Mouse (Mus musculus) heart, embryonic 14.5 days (tissue): ENCODE measurements around the gene Spats2. TPM values are rescaled to one million over a fixed set of nuclear protein-coding genes. Genes with fewer than 3 reads are reported as not detected.
A peak's percentile ranks its signal among the peaks of the same experiment; 100 is the strongest.
"Not testable (repeated sequence)": the region's sequence is repeated elsewhere in the genome, so short reads cannot be mapped to it uniquely, and the experiment has no call there.

Experiments used
- ATAC-seq: fragments of 200-750 bp; cut with Nextera tagmentation; 2 replicates; pipeline ENCODE4 v1.8.0; 2017; ENCODE audit warnings: low read depth, moderate TSS enrichment; ENCODE audit not compliant: insufficient number of reproducible peaks, insufficient read depth, low FRiP score
- H3K27ac ChIP-seq, 2 experiments: fragments of 200-500 bp in 1 of 2; fragments of 300-500 bp in 1 of 2; sonication (generic) in 1 of 2; replicated peaks in 1 of 2; 2 replicates each; pipeline ENCODE4 v1.5.1; 2012 to 2014; ENCODE audit warnings: low read depth in 2 of 2, low read length in 2 of 2, control low read depth in 1 of 2, mild to moderate bottlenecking in 1 of 2, mixed read lengths in 1 of 2; ENCODE audit not compliant: control insufficient read depth in 1 of 2, insufficient read depth in 1 of 2
- H3K27me3 ChIP-seq: fragments of 300-500 bp; sonication (generic); 2 replicates; pipeline ENCODE4 v1.6.1; 2014; ENCODE audit warnings: mild to moderate bottlenecking, low read length, control low read depth; ENCODE audit not compliant: control insufficient read depth, insufficient read depth
- H3K36me3 ChIP-seq: fragments of 300-500 bp; sonication (generic); 2 replicates; pipeline ENCODE4 v1.6.1; 2014; ENCODE audit warnings: mild to moderate bottlenecking, control low read depth, low read length, mixed read lengths; ENCODE audit not compliant: control insufficient read depth, insufficient read depth
- H3K4me1 ChIP-seq, 2 experiments: fragments of 200-500 bp in 1 of 2; fragments of 300-500 bp in 1 of 2; sonication (generic) in 1 of 2; 2 replicates each; pipeline ENCODE4 v1.6.1; 2012 to 2014; ENCODE audit warnings: low read length in 2 of 2, control low read depth in 1 of 2, mixed read lengths in 1 of 2; ENCODE audit not compliant: control insufficient read depth in 2 of 2, insufficient read depth in 2 of 2
- H3K4me2 ChIP-seq: fragments of 300-500 bp; sonication (generic); 2 replicates; pipeline ENCODE4 v1.6.1; 2014; ENCODE audit warnings: mild to moderate bottlenecking, low read length
- H3K4me3 ChIP-seq, 2 experiments: fragments of 200-500 bp in 1 of 2; fragments of 300-500 bp in 1 of 2; sonication (generic) in 1 of 2; 2 replicates each; pipeline ENCODE4 v1.5.1; 2012 to 2014; ENCODE audit warnings: low read length in 2 of 2, mild to moderate bottlenecking in 2 of 2, control low read depth in 1 of 2, low read depth in 1 of 2, moderate library complexity in 1 of 2; ENCODE audit not compliant: control insufficient read depth in 1 of 2, insufficient read depth in 1 of 2
- H3K9ac ChIP-seq: fragments of 300-500 bp; sonication (generic); 2 replicates; pipeline ENCODE4 v1.6.1; 2014; ENCODE audit warnings: mild to moderate bottlenecking, low read length
- H3K9me3 ChIP-seq: fragments of 300-500 bp; sonication (generic); 2 replicates; pipeline ENCODE4 v1.6.1; 2016; ENCODE audit warnings: low read length, control low read depth; ENCODE audit not compliant: control insufficient read depth
- WGBS: fragments of 180-500 bp; shearing (Covaris S2); extraction: QIAGEN DNeasy Blood & Tissue Kit; methylation state at CpG from one replicate; pipeline ENCODE4 v1.1.7; 2014; 5-methylcytosine and 5-hydroxymethylcytosine counted together
- polyA plus RNA-seq: library from polyadenylated mRNA; unstranded; fragments of >200 nt; fragmentation: Nextera tagmentation; extraction: Ambion mirVana; gene quantifications from 2 replicates; pipeline ENCODE4 v1.2.1, GENCODE M21; 2014

The Spats2 gene
- polyA plus RNA-seq, 1 experiment from 2014 or later: 35.9 TPM

DNA sequence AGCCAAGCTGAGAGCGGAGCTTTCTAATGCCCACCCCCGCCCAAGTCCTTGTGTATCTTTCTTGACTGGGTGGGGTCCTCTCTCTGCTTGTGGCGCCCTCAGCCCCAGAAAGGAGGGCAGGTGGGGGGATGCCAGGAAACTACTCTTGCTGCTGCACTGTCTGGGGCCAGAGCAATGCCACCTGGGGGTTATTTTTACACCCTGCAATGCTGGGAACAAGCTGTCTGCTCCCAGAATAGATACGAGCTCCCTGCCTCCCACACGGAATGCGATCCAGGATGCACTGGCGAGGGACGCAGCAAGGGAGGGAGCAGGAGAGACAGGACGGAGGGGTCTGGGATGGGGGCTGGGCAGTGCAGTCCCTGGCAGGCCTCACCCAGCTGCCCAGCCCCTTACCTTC lies 123.3 kb downstream of the Spats2 start:
- H3K9me3 ChIP-seq: no peaks in the 10 kb centered on the region
- WGBS: 27% methylated on average over 9 of the region's 9 CpGs
- peak overlapping the region; percentile 68 for H3K9ac ChIP-seq
- H3K4me2 ChIP-seq: peak overlapping the region; percentile 76
- ATAC-seq: peak; percentile 61
- no peaks in the 10 kb centered on the region for H3K27me3 ChIP-seq
- H3K4me1 ChIP-seq: peaks cover 36 to 46% of the 10 kb centered on the region in 2 experiments
- H3K36me3 ChIP-seq: peaks cover 46% of the 10 kb centered on the region
- H3K4me3 ChIP-seq: peak overlapping the region; percentile 13 to 22; a peak in 3 of 4 replicates
- H3K27ac ChIP-seq: peak overlapping the region; percentile 95 to 96

DNA sequence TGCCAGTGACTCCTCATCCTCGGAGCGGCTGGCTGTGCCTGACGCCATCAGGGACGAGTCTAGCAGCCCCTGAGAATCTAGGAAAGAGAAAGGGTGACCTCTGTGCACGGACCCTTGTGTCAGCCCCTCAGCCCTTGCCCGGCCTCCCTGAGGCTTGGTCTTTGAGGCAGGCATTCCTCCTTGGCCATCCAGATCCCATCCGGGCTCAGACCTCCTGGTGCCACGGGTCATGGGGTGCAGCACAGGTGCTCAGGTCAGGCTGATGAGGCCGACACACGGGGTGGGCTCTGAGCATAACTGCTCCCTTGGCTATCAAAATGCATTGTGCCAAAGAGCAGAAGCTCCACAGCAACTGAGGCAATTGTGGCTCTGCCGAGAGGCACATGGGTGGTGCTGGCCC lies 124.2 kb downstream of the Spats2 start:
- Histone ChIP-seq H3K4me1 (peaks cover 42 to 53% of the 10 kb centered on the region in 2 experiments), H3K9me3 (no peaks in the 10 kb centered on the region), H3K4me3 (peak overlapping the region; percentile 13 to 22; a peak in 3 of 4 replicates), H3K4me2 (peak overlapping the region; percentile 76), H3K27ac (peak overlapping the region; percentile 95 to 96), H3K27me3 (no peaks in the 10 kb centered on the region), H3K9ac (peak overlapping the region; percentile 68), H3K36me3 (peaks cover 36% of the 10 kb centered on the region)
- WGBS: 78% methylated on average over 10 of the region's 11 CpGs
- ATAC-seq: no peak

DNA sequence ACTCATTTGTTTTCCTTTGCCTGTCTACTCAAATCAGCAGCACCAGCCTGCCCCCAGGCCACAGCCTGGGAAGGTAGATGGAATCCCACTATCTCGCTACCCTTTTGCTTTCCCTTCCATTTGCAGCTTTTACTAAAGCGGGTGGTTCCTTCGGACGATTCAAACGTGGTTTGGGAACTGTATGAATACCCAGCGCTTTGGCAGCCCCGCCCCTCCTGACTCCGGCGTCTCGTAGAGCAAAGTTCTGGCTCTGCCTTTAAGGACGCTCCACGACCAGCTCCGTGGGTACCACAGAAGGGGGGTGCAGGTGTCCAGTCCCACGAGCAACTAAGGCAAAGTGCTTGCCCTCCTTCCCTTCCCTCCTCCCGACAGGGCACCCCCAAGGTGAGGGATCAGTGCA lies 125.4 kb downstream of the Spats2 start:
- not testable (repeated sequence) for H3K9me3 ChIP-seq, H3K27me3 ChIP-seq, ATAC-seq
- Histone ChIP-seq H3K4me2 (peak overlapping the region; percentile 76), H3K27ac (peak overlapping the region; percentile 51 to 97), H3K4me3 (peak overlapping the region; percentile 63), H3K4me1 (peaks cover 42 to 53% of the 10 kb centered on the region in 2 experiments), H3K9ac (peak overlapping the region; percentile 75), H3K36me3 (peaks cover 24% of the 10 kb centered on the region)
- WGBS: 0% methylated on average over 14 of the region's 15 CpGs

DNA sequence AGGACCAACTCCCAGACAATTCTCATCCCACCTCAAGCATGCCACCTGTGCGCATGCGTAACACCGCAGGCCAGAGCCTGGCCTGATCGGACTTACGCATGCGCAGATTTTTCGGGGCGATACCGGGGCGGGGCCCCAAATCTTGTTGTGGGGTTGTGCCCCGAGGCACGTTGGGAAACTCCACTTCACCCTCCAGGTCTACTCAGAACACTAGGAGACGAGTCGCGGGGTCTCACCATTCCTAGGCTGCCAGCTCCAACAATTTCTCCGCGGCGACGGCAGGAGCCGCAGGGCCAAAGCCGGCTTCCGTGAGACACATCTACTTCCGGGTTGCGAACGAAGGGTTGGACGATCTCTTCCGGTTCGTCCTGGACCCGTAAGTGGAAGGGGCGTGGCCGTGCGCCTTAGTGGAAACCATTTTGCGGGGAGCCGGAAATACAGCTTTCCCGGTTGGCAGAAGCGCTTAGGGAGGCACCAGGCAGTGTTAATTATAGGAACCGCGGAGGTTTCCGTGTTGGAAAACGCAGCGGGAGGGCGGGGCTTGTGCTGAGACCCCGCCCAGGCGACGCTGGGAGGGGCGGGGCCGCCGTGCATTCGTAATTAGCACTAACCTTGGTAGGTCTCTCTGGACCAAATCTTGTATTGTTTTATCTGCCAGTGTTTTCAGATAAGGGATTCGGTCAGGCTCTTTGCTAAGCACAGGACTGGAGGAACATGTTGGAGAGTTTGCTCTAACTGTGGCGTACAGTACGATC lies 126.1 kb downstream of the Spats2 start, which contains the start of gene Mcrs1:
Gene Mcrs1, minus strand, starts transcription at position 336 of the 755 bp plus-strand sequence.
- H3K4me1 ChIP-seq: peaks cover 42 to 53% of the 10 kb centered on the region in 2 experiments
- peak within 1 kb of the TSS; percentile 75 for H3K9ac ChIP-seq
- ATAC-seq: peak; percentile 89
- H3K27me3 ChIP-seq: no peaks in the 10 kb centered on the region
- peak within 1 kb of the TSS; percentile 63 for H3K4me3 ChIP-seq
- under 1% methylated on average over 52 of the region's 52 CpGs for WGBS
- peak within 1 kb of the TSS; percentile 76 for H3K4me2 ChIP-seq
- H3K27ac ChIP-seq: peak within 1 kb of the TSS; percentile 97 to 100
- H3K36me3 ChIP-seq: peaks cover 17% of the 10 kb centered on the region
- no peaks in the 10 kb centered on the region for H3K9me3 ChIP-seq

DNA sequence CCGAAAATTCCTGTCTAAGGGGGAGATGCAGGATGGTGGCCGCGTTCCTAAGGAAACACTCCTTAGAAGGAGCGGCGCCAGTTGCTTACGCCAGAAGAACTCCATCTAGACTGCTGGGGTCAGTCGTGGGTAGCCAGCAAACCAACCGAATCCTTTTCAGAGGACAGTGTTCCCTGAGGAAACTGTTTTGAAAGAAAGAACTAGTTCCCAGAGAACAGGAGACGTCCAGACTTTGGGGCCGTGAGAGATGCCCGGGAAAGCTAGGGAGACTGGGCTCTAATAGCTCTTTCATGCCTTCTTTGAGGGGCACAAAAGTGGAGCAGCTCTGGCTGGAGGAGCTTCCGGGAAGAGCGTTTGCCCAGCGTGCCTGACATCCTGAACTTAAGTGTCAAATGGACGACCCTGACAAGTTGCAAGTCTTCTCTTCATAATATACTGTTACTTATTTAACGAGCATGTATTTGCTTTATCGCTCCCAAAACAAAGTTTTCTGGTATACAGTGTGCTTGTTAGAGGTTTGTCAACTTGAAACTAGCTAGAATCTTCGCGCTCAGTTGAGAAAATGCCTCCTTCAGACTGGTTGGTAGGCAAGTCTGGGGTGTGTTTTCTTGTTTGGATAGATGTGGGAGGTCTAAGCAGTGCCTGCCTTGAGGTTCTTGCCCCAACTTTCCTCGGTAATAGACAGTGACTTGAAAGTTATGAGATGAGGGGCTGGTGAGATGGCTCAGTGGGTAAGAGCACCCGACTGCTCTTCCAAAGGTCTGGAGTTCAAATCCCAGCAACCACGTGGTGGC lies 126.9 kb downstream of the Spats2 start:
- Histone ChIP-seq H3K36me3 (peaks cover 10% of the 10 kb centered on the region), H3K4me3 (peak overlapping the region; percentile 63), H3K9ac (peak overlapping the region; percentile 74), H3K27ac (peak overlapping the region; percentile 97 to 100), H3K4me1 (peaks cover 40 to 47% of the 10 kb centered on the region in 2 experiments), H3K27me3 (no peaks in the 10 kb centered on the region), H3K4me2 (peak overlapping the region; percentile 76), H3K9me3 (no peaks in the 10 kb centered on the region)
- 3% methylated on average over 22 of the region's 22 CpGs for WGBS
- peak; percentile 51 for ATAC-seq

DNA sequence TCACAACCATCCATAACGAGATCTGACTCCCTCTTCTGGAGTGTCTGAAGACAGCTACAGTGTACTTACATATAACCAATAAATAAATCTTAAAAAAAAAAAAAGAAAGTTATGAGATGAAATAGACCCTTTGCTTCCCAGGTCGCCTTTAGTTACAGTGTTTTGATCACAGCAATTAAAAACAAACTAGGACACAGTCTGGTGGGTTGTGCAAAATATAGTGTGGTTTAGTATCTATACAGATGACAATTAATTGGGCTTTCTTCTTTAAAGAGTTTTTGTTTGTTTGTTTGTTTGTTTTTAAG lies 127.4 kb downstream of the Spats2 start:
- peak overlapping the region in 1 of 2 experiments; percentile 63; a peak in 2 of 4 replicates for H3K4me3 ChIP-seq
- peak overlapping the region; percentile 76 for H3K4me2 ChIP-seq
- not testable (repeated sequence) for H3K27me3 ChIP-seq, H3K9me3 ChIP-seq, H3K36me3 ChIP-seq, ATAC-seq
- H3K27ac ChIP-seq: peak overlapping the region in 1 of 2 experiments; percentile 97
- peak overlapping the region; percentile 44; the same call in 1 of the 2 replicates for H3K9ac ChIP-seq
- peaks cover 36 to 42% of the 10 kb centered on the region in 2 experiments for H3K4me1 ChIP-seq
- WGBS: 58% methylated on average over 2 of the region's 2 CpGs

DNA sequence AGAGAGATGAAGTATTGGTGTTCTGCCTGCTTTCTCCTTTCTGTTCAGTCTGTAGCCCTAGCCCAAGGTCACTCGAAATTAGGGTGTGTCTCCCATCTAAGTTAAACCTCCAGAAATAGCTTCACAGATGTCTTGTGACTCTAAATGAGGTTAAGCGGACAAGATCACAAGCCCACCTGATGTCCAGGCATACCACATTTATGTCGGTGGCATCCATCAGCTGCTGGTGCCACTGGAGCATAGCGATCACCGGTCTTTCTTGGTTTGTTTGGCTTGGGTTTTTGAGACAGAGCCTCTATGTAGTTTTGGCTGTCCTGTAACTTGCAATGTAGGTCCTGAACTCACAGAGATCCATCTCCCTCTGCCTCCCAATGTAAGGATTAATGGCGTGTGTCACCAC lies 128.1 kb downstream of the Spats2 start:
- Histone ChIP-seq H3K4me2 (peak overlapping the region; percentile 76; the same call in 1 of the 2 replicates), H3K36me3 (no peaks in the 10 kb centered on the region)
- no peak for ATAC-seq

More for the DNA sequence above, 128.1 kb downstream of the Spats2 start:
- Histone ChIP-seq H3K9me3 (no peaks in the 10 kb centered on the region), H3K27me3 (no peaks in the 10 kb centered on the region), H3K4me3 (no peak overlapping the region), H3K27ac (peak overlapping the region; percentile 29 to 97; a peak in 2 of 4 replicates), H3K9ac (0 out of 2 replicates have a peak overlapping the region, but pooled peaks have one; percentile 44), H3K4me1 (peaks cover 30 to 35% of the 10 kb centered on the region in 2 experiments)
- WGBS: 90% methylated on average over 6 of the region's 6 CpGs
